Mouse (Mus musculus) neural tube, embryonic 15.5 days (tissue): ENCODE results near the gene Lrsam1. TPM values are rescaled to one million over a fixed set of nuclear protein-coding genes. Genes with fewer than 3 reads are reported as not detected.

Experiments used
- ATAC-seq: fragments of 200-750 bp; cut with Nextera tagmentation; 2 replicates; pipeline ENCODE4 v1.8.0; 2017; ENCODE audit warnings: mild to moderate bottlenecking, moderate TSS enrichment, moderate library complexity; ENCODE audit not compliant: low FRiP score
- H3K27ac ChIP-seq: fragments of 300-500 bp; sonication (generic); replicated peaks from 2 replicates; pipeline ENCODE4 v1.5.1; 2015; ENCODE audit warnings: mild to moderate bottlenecking, inconsistent platforms
- H3K27me3 ChIP-seq: fragments of 300-500 bp; sonication (generic); replicated peaks from 2 replicates; pipeline ENCODE4 v1.6.1; 2015; ENCODE audit warnings: inconsistent platforms
- H3K36me3 ChIP-seq: fragments of 300-500 bp; sonication (generic); 2 replicates; pipeline ENCODE4 v1.6.1; 2015; ENCODE audit warnings: inconsistent platforms
- H3K4me1 ChIP-seq: fragments of 300-500 bp; sonication (generic); 2 replicates; pipeline ENCODE4 v1.6.1; 2015; ENCODE audit warnings: inconsistent platforms
- H3K4me2 ChIP-seq: fragments of 300-500 bp; sonication (generic); 2 replicates; pipeline ENCODE4 v1.6.1; 2015; ENCODE audit warnings: inconsistent platforms, mild to moderate bottlenecking, moderate library complexity
- H3K4me3 ChIP-seq: fragments of 300-500 bp; sonication (generic); replicated peaks from 2 replicates; pipeline ENCODE4 v1.5.1; 2015; ENCODE audit warnings: mild to moderate bottlenecking, inconsistent platforms
- H3K9ac ChIP-seq: fragments of 300-500 bp; sonication (generic); replicated peaks from 2 replicates; pipeline ENCODE4 v1.6.1; 2015; ENCODE audit warnings: mild to moderate bottlenecking, inconsistent platforms
- H3K9me3 ChIP-seq: fragments of 300-500 bp; sonication (generic); replicated peaks from 2 replicates; pipeline ENCODE4 v1.6.1; 2016; ENCODE audit warnings: inconsistent platforms
- WGBS: fragments of 180-500 bp; shearing (Covaris S2); methylation state at CpG from one replicate; pipeline ENCODE4 v1.1.7; 2015; ENCODE audit warnings: mixed read lengths; 5-methylcytosine and 5-hydroxymethylcytosine counted together
- polyA plus RNA-seq: library from polyadenylated mRNA; unstranded; fragments of >200 nt; fragmentation: Nextera tagmentation; extraction: Ambion mirVana; gene quantifications from 2 replicates; pipeline ENCODE4 v1.2.1, GENCODE M21; 2015

The Lrsam1 gene
- polyA plus RNA-seq, 1 experiment from 2014 or later = 23.5 TPM

DNA sequence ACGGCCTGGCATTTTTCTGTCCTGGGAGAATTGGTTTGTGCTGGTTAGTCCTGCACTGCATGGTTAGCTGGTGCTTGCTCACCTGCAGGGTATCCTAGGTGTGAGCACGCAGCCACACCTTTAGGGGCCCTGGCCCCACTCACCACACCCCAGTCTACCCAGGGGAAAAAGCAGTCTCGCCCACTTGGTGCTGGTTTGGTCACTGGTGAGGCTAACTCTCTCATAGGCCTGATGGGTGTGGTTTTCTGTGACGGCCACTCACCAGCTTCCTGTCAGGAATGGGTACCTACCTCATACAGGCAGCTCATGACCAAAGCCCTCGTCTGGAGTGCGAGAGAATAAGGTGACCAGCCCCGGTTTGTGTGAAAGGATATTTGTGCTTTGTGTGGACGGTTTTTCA, 56.1 kb downstream of the Lrsam1 start:
- WGBS = 81% methylated on average over 8 of the region's 8 CpGs
- Histone ChIP-seq H3K4me1 (peaks cover 32% of the 10 kb centered on the region), H3K4me2 (no peak overlapping the region), H3K27me3 (no peaks in the 10 kb centered on the region), H3K9ac (no peak overlapping the region), H3K9me3 (no peaks in the 10 kb centered on the region), H3K36me3 (0 out of 2 replicates have a peak, but pooled peaks cover 3% of the 10 kb centered on the region), H3K4me3 (no peak overlapping the region), H3K27ac (no peak overlapping the region)
- ATAC-seq = no peak

- no peak for ATAC-seq
- Histone ChIP-seq H3K4me1 (peaks cover 32% of the 10 kb centered on the region), H3K36me3 (no peaks in the 10 kb centered on the region), H3K9me3 (no peaks in the 10 kb centered on the region), H3K4me3 (no peak overlapping the region), H3K4me2 (no peak overlapping the region), H3K27ac (no peak overlapping the region), H3K27me3 (no peaks in the 10 kb centered on the region), H3K9ac (no peak overlapping the region)
- 94% methylated on average over 5 of the region's 5 CpGs for WGBS
Measured at GRCm38 (mm10) chr2:32904637-32905036, 56.8 kb downstream of the Lrsam1 start.

- Histone ChIP-seq H3K36me3 (no peaks in the 10 kb centered on the region), H3K4me1 (peaks cover 24% of the 10 kb centered on the region), H3K9me3 (no peaks in the 10 kb centered on the region), H3K27ac (no peak overlapping the region), H3K27me3 (no peaks in the 10 kb centered on the region), H3K9ac (no peak overlapping the region), H3K4me3 (no peak overlapping the region), H3K4me2 (no peak overlapping the region)
- no peak for ATAC-seq
- 92% methylated on average over 4 of the region's 4 CpGs for WGBS
Measured at GRCm38 (mm10) chr2:32903470-32903869, 57.9 kb downstream of the Lrsam1 start.

GRCm38 (mm10) chr2:32902126-32902525, 59.3 kb downstream of the Lrsam1 start:
- H3K9me3 ChIP-seq = no peaks in the 10 kb centered on the region
- 92% methylated on average over 9 of the region's 9 CpGs for WGBS
- no peak overlapping the region for H3K27ac ChIP-seq
- no peaks in the 10 kb centered on the region for H3K36me3 ChIP-seq
- no peak overlapping the region for H3K9ac ChIP-seq
- H3K27me3 ChIP-seq = no peaks in the 10 kb centered on the region
- H3K4me3 ChIP-seq = no peak overlapping the region
- no peak overlapping the region for H3K4me2 ChIP-seq
- ATAC-seq = no peak
- H3K4me1 ChIP-seq = peaks cover 17% of the 10 kb centered on the region

GRCm38 (mm10) chr2:32898983-32899382, 62.4 kb downstream of the Lrsam1 start:
- Histone ChIP-seq H3K9me3 (no peaks in the 10 kb centered on the region), H3K36me3 (no peaks in the 10 kb centered on the region), H3K4me3 (no peak overlapping the region), H3K4me1 (peaks cover 28% of the 10 kb centered on the region), H3K27me3 (no peaks in the 10 kb centered on the region), H3K9ac (no peak overlapping the region), H3K27ac (no peak overlapping the region), H3K4me2 (no peak overlapping the region)
- 64% methylated on average over 7 of the region's 7 CpGs for WGBS
- ATAC-seq = no peak

GRCm38 (mm10) chr2:32896507-32897147, 64.8 kb downstream of the Lrsam1 start:
- Histone ChIP-seq H3K27me3 (no peaks in the 10 kb centered on the region), H3K9ac (no peak overlapping the region), H3K36me3 (no peaks in the 10 kb centered on the region), H3K4me2 (no peak overlapping the region), H3K4me3 (no peak overlapping the region), H3K9me3 (no peaks in the 10 kb centered on the region), H3K4me1 (peaks cover 28% of the 10 kb centered on the region), H3K27ac (peak overlapping the region; percentile 60)
- peak; percentile 19; the same call in 1 of the 2 replicates for ATAC-seq
- WGBS = 57% methylated on average over 10 of the region's 10 CpGs

- H3K4me2 ChIP-seq = no peak overlapping the region
- no peak for ATAC-seq
- no peaks in the 10 kb centered on the region for H3K9me3 ChIP-seq
- H3K4me1 ChIP-seq = peaks cover 28% of the 10 kb centered on the region
- no peaks in the 10 kb centered on the region for H3K36me3 ChIP-seq
- no peak overlapping the region for H3K4me3 ChIP-seq
- no peaks in the 10 kb centered on the region for H3K27me3 ChIP-seq
- 26% methylated on average over 8 of the region's 8 CpGs for WGBS
- H3K27ac ChIP-seq = peak overlapping the region; percentile 60
- H3K9ac ChIP-seq = no peak overlapping the region
Measured at GRCm38 (mm10) chr2:32895606-32896106, 65.8 kb downstream of the Lrsam1 start.

DNA sequence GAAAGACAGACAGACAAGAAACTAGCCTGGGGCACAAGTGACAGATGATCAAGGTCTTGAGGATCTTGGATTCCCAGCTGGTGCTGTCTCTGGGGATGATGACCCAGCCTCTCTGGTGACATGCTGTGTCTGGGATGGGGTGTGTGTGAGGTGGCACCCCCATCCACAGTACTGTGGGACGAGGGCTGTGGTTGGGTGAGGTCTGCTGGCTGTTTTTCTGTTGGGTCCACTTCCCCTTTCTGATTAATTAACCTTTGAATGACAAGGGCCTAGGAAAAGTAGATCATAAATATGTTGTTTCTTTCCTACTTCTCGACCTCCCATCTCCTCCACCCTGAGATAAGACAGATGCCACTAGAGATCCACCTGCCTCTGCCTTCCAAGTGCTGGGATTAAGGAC, 67.3 kb downstream of the Lrsam1 start:
- no peaks in the 10 kb centered on the region for H3K9me3 ChIP-seq
- H3K4me1 ChIP-seq = peaks cover 30% of the 10 kb centered on the region
- no peaks in the 10 kb centered on the region for H3K36me3 ChIP-seq
- ATAC-seq = no peak
- H3K27me3 ChIP-seq = no peaks in the 10 kb centered on the region
- no peak overlapping the region for H3K4me2 ChIP-seq
- no peak overlapping the region for H3K9ac ChIP-seq
- H3K27ac ChIP-seq = no peak overlapping the region
- H3K4me3 ChIP-seq = no peak overlapping the region
- WGBS = 69% methylated on average over 2 of the region's 2 CpGs

DNA sequence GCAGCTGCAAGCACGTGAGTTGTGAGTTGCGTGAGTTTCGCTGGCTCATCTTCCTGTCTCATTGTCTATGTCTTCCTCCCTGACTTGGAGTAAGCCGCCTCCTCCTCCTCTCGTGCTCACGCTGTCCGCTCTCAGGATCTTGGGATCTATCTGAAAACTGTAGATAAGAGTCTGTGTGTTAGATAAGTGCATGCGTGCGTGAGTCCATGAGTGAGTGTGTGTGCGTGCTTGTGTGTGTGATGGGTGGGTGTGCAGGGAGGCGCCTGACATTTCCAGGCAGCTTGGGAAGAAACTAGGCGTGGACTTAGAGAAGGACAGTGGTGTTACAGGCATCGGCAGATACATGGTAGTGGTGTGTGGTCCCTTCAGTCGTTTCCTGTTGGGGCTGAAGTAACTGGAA, 68.9 kb downstream of the Lrsam1 start:
- Histone ChIP-seq H3K27me3 (no peaks in the 10 kb centered on the region), H3K9ac (no peak overlapping the region), H3K27ac (no peak overlapping the region), H3K4me1 (peaks cover 38% of the 10 kb centered on the region), H3K4me2 (no peak overlapping the region), H3K36me3 (no peaks in the 10 kb centered on the region), H3K9me3 (no peaks in the 10 kb centered on the region), H3K4me3 (no peak overlapping the region)
- 94% methylated on average over 14 of the region's 14 CpGs for WGBS
- no peak for ATAC-seq

GRCm38 (mm10) chr2:32891278-32891677, 70.1 kb downstream of the Lrsam1 start:
- peaks cover 28% of the 10 kb centered on the region for H3K4me1 ChIP-seq
- no peak overlapping the region for H3K9ac ChIP-seq
- H3K4me3 ChIP-seq = no peak overlapping the region
- no peak for ATAC-seq
- no peaks in the 10 kb centered on the region for H3K27me3 ChIP-seq
- WGBS = 86% methylated on average over 9 of the region's 9 CpGs
- no peak overlapping the region for H3K27ac ChIP-seq
- no peaks in the 10 kb centered on the region for H3K36me3 ChIP-seq
- no peaks in the 10 kb centered on the region for H3K9me3 ChIP-seq
- H3K4me2 ChIP-seq = no peak overlapping the region

GRCm38 (mm10) chr2:32890280-32890679, 71.1 kb downstream of the Lrsam1 start:
- H3K4me1 ChIP-seq = peaks cover 18% of the 10 kb centered on the region
- H3K36me3 ChIP-seq = no peaks in the 10 kb centered on the region
- no peak overlapping the region for H3K4me3 ChIP-seq
- no peak overlapping the region for H3K27ac ChIP-seq
- WGBS = 85% methylated on average over 3 of the region's 3 CpGs
- ATAC-seq = no peak
- no peak overlapping the region for H3K4me2 ChIP-seq
- H3K9me3 ChIP-seq = no peaks in the 10 kb centered on the region
- H3K9ac ChIP-seq = no peak overlapping the region
- H3K27me3 ChIP-seq = no peaks in the 10 kb centered on the region

- Histone ChIP-seq H3K4me2 (no peak overlapping the region), H3K27ac (peak overlapping the region; percentile 56; the same call in 1 of the 2 replicates), H3K9me3 (no peaks in the 10 kb centered on the region), H3K4me3 (no peak overlapping the region), H3K36me3 (no peaks in the 10 kb centered on the region), H3K4me1 (peaks cover 32% of the 10 kb centered on the region), H3K27me3 (no peaks in the 10 kb centered on the region), H3K9ac (no peak overlapping the region)
- WGBS = 34% methylated on average over 3 of the region's 3 CpGs
- no peak for ATAC-seq
Measured at GRCm38 (mm10) chr2:32888551-32888950, 72.9 kb downstream of the Lrsam1 start.
